Mouse (Mus musculus): Measurements from ENCODE around the gene Foxp1. TPM values are rescaled to one million over a fixed set of nuclear protein-coding genes. Genes with fewer than 3 reads are reported as not detected.

The Foxp1 gene
- total RNA-seq, 2 experiments from 2014 or later = 133 to 135 TPM

GRCm38 (mm10) chr6:99335174-99335830, 187.2 kb downstream of the Foxp1 start:
- no peak for DNase-seq (ENCODE audit: low spot score in 2 of 2)

- DNase-seq (ENCODE audit: low spot score in 2 of 2) = no peak
Observed at GRCm38 (mm10) chr6:99334255-99334654, 188.3 kb downstream of the Foxp1 start.

- DNase-seq (ENCODE audit: low spot score in 2 of 2) = no peak
Observed at GRCm38 (mm10) chr6:99333127-99333526, 189.4 kb downstream of the Foxp1 start.

- DNase-seq (ENCODE audit: low spot score in 2 of 2) = no peak
Observed at GRCm38 (mm10) chr6:99330169-99330568, 192.4 kb downstream of the Foxp1 start.

- DNase-seq (ENCODE audit: low spot score in 2 of 2) = no peak
Observed at GRCm38 (mm10) chr6:99328634-99329033, 193.9 kb downstream of the Foxp1 start.

- no peak for DNase-seq (ENCODE audit: low spot score in 2 of 2)
Observed at GRCm38 (mm10) chr6:99328146-99328545, 194.4 kb downstream of the Foxp1 start.

GRCm38 (mm10) chr6:99327721-99328120, 194.8 kb downstream of the Foxp1 start:
- no peak for DNase-seq (ENCODE audit: low spot score in 2 of 2)

- no peak for DNase-seq (ENCODE audit: low spot score in 2 of 2)
Observed at GRCm38 (mm10) chr6:99325881-99326280, 196.6 kb downstream of the Foxp1 start.

GRCm38 (mm10) chr6:99325461-99325860, 197.1 kb downstream of the Foxp1 start:
- DNase-seq (ENCODE audit: low spot score in 2 of 2) = no peak

GRCm38 (mm10) chr6:99322132-99322904, 200.2 kb downstream of the Foxp1 start:
- no peak for DNase-seq (ENCODE audit: low spot score in 2 of 2)

GRCm38 (mm10) chr6:99320444-99320843, 202.1 kb downstream of the Foxp1 start:
- no peak for DNase-seq (ENCODE audit: low spot score in 2 of 2)

- DNase-seq (ENCODE audit: low spot score in 2 of 2) = no peak
Observed at GRCm38 (mm10) chr6:99319415-99320405, 202.8 kb downstream of the Foxp1 start.

- no peak for DNase-seq (ENCODE audit: low spot score in 2 of 2)
Observed at GRCm38 (mm10) chr6:99314746-99315145, 207.8 kb downstream of the Foxp1 start.

- no peak for DNase-seq (ENCODE audit: low spot score in 2 of 2)
Observed at GRCm38 (mm10) chr6:99310529-99310928, 212.0 kb downstream of the Foxp1 start.

GRCm38 (mm10) chr6:99310171-99310500, 212.4 kb downstream of the Foxp1 start:
- no peak for DNase-seq (ENCODE audit: low spot score in 2 of 2)

GRCm38 (mm10) chr6:99309466-99310170, 212.9 kb downstream of the Foxp1 start:
- DNase-seq (ENCODE audit: low spot score in 2 of 2) = no peak

- DNase-seq (ENCODE audit: low spot score in 2 of 2) = no peak
Observed at GRCm38 (mm10) chr6:99305751-99306150, 216.8 kb downstream of the Foxp1 start.

GRCm38 (mm10) chr6:99305236-99305635, 217.3 kb downstream of the Foxp1 start:
- DNase-seq (ENCODE audit: low spot score in 2 of 2) = no peak

GRCm38 (mm10) chr6:99302662-99303435, 219.7 kb downstream of the Foxp1 start:
- no peak for DNase-seq (ENCODE audit: low spot score in 2 of 2)

GRCm38 (mm10) chr6:99301923-99302322, 220.6 kb downstream of the Foxp1 start:
- no peak for DNase-seq (ENCODE audit: low spot score in 2 of 2)

All from left cerebral cortex, adult 18-20 months (tissue).